Mouse (Mus musculus): ENCODE measurements around the gene Alppl2.

DNA sequence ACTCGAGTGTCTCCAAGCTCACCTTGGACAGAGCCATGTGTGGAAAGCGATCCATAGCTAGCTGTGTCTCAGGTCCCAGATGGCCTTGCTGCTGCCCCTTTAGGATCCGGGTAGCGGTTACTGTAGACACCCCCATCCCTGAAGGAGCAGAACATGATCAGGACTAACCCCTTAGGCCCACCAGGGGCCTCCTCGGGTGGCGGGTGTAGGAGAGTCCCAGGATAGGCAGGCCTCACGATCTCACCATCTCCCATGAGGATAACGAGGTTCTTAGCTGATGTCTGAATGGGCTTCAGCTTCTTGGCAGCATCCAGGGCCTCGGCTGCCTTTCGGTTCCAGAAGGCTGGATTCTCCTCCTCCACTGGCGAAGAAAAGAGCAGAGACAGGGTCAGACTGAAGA is 477 bp downstream of the Alppl2 start:
- TF ChIP-seq POLR2A (IDR thresholded peaks at IDR 0.05; ENCODE audit: low read depth, low read length): no peak
- no peak for TF ChIP-seq CTCF (IDR thresholded peaks at IDR 0.05; ENCODE audit: extremely low read depth, insufficient read length, insufficient replicate concordance, low read depth, low read length)
